In genomic region chr13:115825191-115825590, GRCm38 (mm10) we compare ENCODE assay signal across 20 mouse cellular contexts.
DNase-seq lines count a peak whose midpoint lies in the region; ATAC-seq lines count a peak whose summit lies in the region.
"Had no signal": no experiment of that assay in that cellular context is flagged by ENCODE, and none has a peak within 500 bp of the region (broad histone marks: within the 10 kb centered on the region; RNA-seq: fewer than 3 reads in every experiment).

No protein-coding gene starts in this region.

- no peak overlapping the region for H3K27ac ChIP-seq in limb, embryonic 11.5 days (replicated peaks; ENCODE audit: low read depth, low read length)
- no peak overlapping the region for H3K27ac ChIP-seq in limb, embryonic 10.5 days
- H3K27ac ChIP-seq: embryonic facial prominence, embryonic 12.5 days; forebrain, embryonic 15.5 days; hindbrain, embryonic 15.5 days had no signal

- H3K4me1 ChIP-seq in limb, embryonic 11.5 days (ENCODE audit: control insufficient read depth, insufficient read depth, low read length) = no peaks in the 10 kb centered on the region
- peaks cover 11% of the 10 kb centered on the region; the same call in 1 of the 2 replicates for H3K4me1 ChIP-seq in limb, embryonic 10.5 days
- H3K4me1 ChIP-seq: embryonic facial prominence, embryonic 12.5 days; forebrain, embryonic 15.5 days; heart, embryonic 12.5 days; hindbrain, embryonic 15.5 days had no signal

- intact Hi-C loops in heart, postnatal 25 days (cut with DNase I) = no loop called here

- no peak overlapping the region for H3K4me3 ChIP-seq in limb, embryonic 11.5 days (ENCODE audit: low read depth, low read length)
- no peak overlapping the region for H3K4me3 ChIP-seq in limb, embryonic 10.5 days
- H3K4me3 ChIP-seq: embryonic facial prominence, embryonic 12.5 days; forebrain, embryonic 15.5 days; heart, embryonic 12.5 days; hindbrain, embryonic 15.5 days had no signal

- H3K9ac ChIP-seq in limb, embryonic 11.5 days (ENCODE audit: low read length) = no peak overlapping the region
- H3K9ac ChIP-seq: embryonic facial prominence, embryonic 12.5 days; forebrain, embryonic 15.5 days; heart, embryonic 12.5 days; hindbrain, embryonic 15.5 days had no signal

- DNase-seq in embryo, embryonic 11 days = peak; percentile 20
- no peak for DNase-seq in embryo, embryonic 10 days (ENCODE audit: low spot score)
- DNase-seq in limb, embryonic 11.5 days (ENCODE audit: low spot score) = peak; percentile 25
- DNase-seq in limb, embryonic 10.5 days (ENCODE audit: low spot score) = no peak
- DNase-seq in forelimb bud, embryonic 11.5 days (ENCODE audit: low read depth, low spot score) = peak; percentile 31
- no peak for DNase-seq in frontal cortex, postnatal 10 days (ENCODE audit: low spot score in 2 of 2)
- DNase-seq in heart, postnatal 25 days (ENCODE audit: low spot score) = no peak
- DNase-seq: adrenal gland, postnatal 10 days; cerebellum, adult 11-12 months; cerebellum, adult 9-11 months; cerebellum, postnatal 36 days; gastrocnemius, postnatal 14 days; heart, postnatal 36 days had no signal

- WGBS in limb, embryonic 11.5 days = 33% methylated on average over 6 of the region's 6 CpGs
- WGBS in limb, embryonic 10.5 days = 39% methylated on average over 6 of the region's 6 CpGs

- ATAC-seq in limb, embryonic 11.5 days (ENCODE audit: insufficient number of reproducible peaks, low FRiP score, low TSS enrichment, low read depth) = no peak
- ATAC-seq: forebrain, embryonic 15.5 days; inflammation-experienced regulatory T-cells, adult 6 months; intestine, postnatal 0 days had no signal

- no peaks in the 10 kb centered on the region for H3K27me3 ChIP-seq in limb, embryonic 11.5 days (ENCODE audit: control insufficient read depth, insufficient read depth, low read length)
- no peaks in the 10 kb centered on the region for H3K27me3 ChIP-seq in limb, embryonic 10.5 days (ENCODE audit: low read depth, poor library complexity, severe bottlenecking)
- H3K27me3 ChIP-seq: CH12.LX; embryonic facial prominence, embryonic 12.5 days; forebrain, embryonic 15.5 days; heart, embryonic 12.5 days; hindbrain, embryonic 15.5 days had no signal

- no peak overlapping the region for H3K4me2 ChIP-seq in limb, embryonic 11.5 days (ENCODE audit: low read depth, severe bottlenecking)
- H3K4me2 ChIP-seq: embryonic facial prominence, embryonic 12.5 days; forebrain, embryonic 15.5 days; heart, embryonic 12.5 days; hindbrain, embryonic 15.5 days had no signal

- no peaks in the 10 kb centered on the region for H3K9me3 ChIP-seq in limb, embryonic 11.5 days (ENCODE audit: control insufficient read depth, low read length)
- H3K9me3 ChIP-seq in limb, embryonic 10.5 days (replicated peaks) = no peaks in the 10 kb centered on the region
- H3K9me3 ChIP-seq: embryonic facial prominence, embryonic 12.5 days; forebrain, embryonic 15.5 days; heart, embryonic 12.5 days; hindbrain, embryonic 15.5 days had no signal

- no peaks in the 10 kb centered on the region for H3K36me3 ChIP-seq in limb, embryonic 11.5 days (ENCODE audit: control insufficient read depth, insufficient read depth, low read length)
- H3K36me3 ChIP-seq in limb, embryonic 10.5 days = no peaks in the 10 kb centered on the region
- H3K36me3 ChIP-seq: embryonic facial prominence, embryonic 12.5 days; forebrain, embryonic 15.5 days; heart, embryonic 12.5 days; hindbrain, embryonic 15.5 days had no signal

Comparison
In these comparisons a context has a peak if more than half of its experiments do, and no peak if none do; other contexts are left out.
1. DNase-seq: peak in embryo, embryonic 11 days (single experiment), limb, embryonic 11.5 days (single experiment) and forelimb bud, embryonic 11.5 days (single experiment); none in embryo, embryonic 10 days (single experiment), limb, embryonic 10.5 days (single experiment), frontal cortex, postnatal 10 days (0 of 2) and heart, postnatal 25 days (single experiment).